Mouse (Mus musculus) c-Kit-positive CD71-positive TER-119-negative erythroid progenitor cells, embryonic 14.5 days (primary cell): ENCODE results near the gene Eif4ebp2.

Source experiments
- DNase-seq: peaks from one replicate; pipeline ENCODE4 v3.0.0-alpha.2; 2013; ENCODE audit warnings: low read depth

Gene Eif4ebp2

DNA sequence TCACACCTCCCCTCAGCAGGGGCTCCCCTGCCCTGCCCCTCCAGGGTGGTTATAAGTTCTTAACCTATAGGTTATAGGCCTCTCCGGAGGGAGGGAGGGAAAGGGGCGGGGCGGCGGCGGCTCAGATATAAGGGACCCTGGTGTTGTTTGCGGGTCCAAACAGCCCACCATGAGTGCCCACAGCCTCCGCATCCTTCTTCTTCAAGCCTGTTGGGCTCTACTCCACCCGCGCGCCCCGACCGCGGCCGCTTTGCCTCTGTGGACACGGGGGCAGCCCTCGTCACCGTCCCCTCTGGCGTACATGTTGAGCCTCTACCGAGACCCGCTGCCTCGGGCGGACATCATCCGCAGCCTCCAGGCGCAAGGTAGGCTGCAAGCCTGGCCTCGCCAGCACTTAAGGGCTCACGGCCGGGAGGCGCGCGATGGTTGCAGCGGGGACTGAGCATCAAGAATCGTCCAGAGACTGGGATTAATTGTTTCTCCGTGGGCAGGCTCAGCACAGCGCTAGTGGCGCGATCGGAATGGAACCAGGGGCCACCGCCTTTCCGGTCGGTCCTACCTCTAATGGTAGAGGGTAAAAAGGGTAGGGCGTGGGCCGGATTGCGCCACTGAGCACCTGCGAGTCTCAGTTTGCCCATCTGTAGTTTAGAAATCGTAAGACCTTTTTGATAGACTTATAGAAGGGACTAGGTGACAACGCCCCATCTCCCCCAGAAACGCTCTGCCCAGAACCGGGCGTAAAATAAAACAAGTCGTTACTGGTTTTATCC, 34.1 kb downstream of the Eif4ebp2 start:
- DNase-seq = no peak

DNA sequence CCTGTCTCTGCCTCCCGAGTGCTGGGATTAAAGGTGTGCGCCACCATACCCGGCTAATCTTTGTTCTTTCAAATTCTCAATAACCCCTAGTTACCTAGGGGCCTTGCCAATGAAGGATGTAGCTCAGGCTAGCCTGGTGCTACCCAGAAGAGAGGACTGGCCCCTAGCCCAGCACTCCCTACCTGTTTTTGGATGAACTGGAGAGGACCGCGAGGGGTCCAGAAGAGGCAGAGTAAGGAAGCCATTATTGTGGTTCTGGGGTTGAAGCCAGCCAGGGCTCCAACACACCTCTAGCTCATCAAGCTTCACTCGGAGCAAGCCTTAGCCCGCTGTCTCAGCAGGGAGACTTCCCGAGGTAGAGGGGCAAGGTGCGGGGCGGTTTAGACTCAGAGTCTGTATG, 34.8 kb downstream of the Eif4ebp2 start, which contains the start of gene Nodal:
Gene Nodal, plus strand, starts transcription at position 301 of the 400 bp plus-strand sequence.
- no peak for DNase-seq

DNA sequence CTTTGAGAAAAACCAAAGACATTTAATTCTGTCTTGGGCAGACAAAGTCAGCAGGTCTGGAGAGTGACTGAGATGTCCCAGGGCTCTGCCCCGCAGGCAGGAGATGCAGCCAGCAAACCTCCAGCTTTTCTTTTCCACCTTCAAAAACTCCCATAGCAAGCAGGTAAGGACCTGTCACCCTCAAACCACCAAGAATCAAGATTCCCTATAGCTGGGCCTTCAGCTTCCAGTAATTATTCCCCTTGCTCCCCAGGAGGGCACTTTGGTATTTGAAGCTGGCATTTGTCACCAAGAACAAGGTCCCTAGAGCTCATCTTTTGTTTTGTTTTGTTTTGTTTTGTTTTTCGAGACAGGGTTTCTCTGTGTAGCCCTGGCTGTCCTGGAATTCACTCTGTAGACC, 35.4 kb downstream of the Eif4ebp2 start:
- no peak for DNase-seq

DNA sequence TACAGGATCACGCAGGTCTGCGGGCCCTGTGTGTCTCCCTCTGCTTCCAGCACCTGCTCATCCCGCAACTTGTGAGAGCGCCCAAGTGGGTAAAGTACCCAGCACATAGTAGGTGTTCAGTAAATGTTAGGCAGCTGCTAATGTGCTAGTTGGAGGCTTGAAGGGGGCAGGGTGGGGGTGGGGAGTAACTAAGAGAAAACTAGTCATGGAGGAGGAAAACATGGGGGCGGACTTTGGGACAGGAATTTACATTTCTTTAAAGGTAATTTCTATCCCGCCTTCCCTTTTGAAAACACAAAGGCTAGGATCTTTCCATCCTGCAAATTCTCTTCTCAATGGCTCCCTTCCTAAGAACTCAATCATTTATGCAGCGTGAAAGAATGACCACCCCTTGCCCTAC, 35.9 kb downstream of the Eif4ebp2 start:
- DNase-seq = no peak

DNA sequence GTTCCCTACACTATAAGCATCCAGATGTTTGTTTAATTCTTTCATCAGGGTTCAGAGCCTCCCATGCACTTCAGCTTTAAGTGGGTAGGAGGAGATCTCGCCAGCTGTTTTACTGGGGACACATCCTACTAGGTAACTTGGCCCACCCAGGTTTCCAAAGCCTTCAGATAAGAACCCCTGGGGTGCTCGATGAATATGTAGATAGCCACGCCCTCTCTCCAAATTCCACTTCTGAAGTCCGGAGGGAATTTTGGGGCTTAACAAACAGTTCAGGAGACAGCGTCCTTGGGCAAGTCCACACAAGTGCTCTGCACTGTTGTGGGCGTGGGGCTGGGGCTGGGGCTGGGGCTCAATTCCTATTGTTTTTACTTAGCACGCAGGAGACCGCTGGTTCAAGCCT, 36.6 kb downstream of the Eif4ebp2 start:
- no peak for DNase-seq

GRCm38 (mm10) chr10:61415240-61415639, 37.2 kb downstream of the Eif4ebp2 start:
- DNase-seq = no peak

DNA sequence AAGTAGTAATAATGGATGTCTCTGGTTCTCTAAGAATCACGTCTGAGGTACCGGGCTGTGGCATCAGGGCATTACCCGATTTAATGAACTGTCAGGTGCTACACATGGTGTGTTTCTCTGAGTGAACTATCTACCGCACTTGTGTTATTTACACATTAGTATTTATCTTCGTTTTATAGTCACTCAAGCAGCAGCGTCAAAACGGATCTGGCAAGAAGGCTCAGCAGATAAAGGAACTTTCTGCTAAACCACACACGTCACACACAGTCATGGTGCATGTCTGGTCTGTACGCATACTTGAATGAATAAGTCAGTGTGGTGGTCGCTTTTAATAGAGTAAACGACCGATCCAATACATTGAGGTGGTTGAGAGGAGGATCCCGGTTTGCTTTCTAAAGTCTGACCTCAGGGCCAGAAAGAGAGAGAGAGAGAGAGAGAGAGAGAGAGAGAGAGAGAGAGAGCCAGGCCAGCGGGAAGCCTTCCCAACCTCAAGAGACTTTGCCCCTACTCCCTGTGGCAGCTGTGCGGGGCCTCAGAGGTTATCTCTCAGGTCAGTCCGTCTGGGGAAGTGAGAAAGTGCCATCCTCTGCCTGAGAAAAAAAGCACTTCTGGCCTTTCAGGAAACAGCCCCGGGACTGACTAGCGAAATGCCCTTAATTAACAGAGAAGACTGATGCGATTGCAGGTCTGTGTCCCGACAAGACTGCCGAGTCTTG, 39.4 kb downstream of the Eif4ebp2 start:
- DNase-seq = peak; percentile 70

- no peak for DNase-seq
These were observed 42.3 kb downstream of the Eif4ebp2 start for GRCm38 (mm10) chr10:61410193-61410592.

GRCm38 (mm10) chr10:61409776-61410175, 42.7 kb downstream of the Eif4ebp2 start:
- no peak for DNase-seq

DNA sequence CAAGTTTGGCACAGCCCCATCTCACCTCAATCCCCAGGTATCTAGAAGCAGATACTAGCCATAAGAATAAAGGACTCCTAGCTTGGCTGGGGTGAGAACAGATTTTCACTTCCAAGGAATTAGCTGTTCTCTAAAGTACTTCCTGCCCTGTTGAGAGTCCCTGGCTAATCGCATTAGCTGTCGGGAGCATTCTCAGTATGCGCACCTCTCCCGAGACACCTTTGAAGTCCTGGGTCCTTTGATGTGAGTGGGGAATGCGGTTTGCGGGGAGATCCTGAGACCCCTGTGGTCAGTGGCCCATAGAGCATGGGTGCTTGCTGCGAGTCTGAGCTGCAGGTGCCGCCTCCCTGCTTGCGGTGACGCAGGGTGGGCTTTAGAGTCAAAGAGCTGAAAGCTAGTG, 46.5 kb downstream of the Eif4ebp2 start:
- DNase-seq = no peak

DNA sequence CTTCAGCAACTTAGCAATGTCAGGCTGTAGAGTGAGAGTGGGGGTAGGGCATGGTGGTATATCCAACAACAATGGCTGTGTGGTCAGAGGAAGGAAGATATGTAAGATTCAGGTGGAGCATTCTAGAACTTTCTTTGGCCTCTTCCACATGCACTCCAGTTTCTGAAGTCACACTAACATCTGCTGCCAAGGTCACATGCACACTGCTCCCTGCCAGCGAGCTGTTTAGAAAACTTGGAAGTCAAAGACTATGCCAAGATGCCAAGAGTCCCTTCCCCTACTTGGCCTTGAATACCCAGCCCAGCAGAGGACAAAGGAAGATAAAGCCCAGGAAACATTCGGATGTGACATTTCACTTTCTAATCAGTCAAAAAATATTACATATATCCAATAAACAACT, 49.5 kb downstream of the Eif4ebp2 start:
- no peak for DNase-seq

DNA sequence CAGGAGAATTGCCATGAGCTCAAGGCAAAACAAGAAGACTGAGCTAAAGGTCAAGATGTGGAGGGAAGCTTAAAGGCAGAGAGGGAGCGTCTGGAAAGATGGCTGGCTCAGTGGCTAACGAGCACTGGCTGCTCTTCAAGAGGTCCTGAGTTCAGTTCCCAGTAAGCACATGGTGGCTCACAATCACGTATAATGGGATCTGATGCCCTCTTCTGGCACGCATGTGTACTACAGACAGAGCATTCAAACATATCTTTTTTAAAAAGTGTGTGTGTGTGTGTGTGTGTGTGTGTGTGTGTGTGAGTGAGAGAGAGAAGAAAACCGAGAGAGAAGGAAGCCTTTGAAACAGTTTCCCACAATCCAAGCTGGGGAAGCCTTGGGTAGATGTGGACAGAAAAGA, 50.0 kb downstream of the Eif4ebp2 start:
- DNase-seq = no peak

DNA sequence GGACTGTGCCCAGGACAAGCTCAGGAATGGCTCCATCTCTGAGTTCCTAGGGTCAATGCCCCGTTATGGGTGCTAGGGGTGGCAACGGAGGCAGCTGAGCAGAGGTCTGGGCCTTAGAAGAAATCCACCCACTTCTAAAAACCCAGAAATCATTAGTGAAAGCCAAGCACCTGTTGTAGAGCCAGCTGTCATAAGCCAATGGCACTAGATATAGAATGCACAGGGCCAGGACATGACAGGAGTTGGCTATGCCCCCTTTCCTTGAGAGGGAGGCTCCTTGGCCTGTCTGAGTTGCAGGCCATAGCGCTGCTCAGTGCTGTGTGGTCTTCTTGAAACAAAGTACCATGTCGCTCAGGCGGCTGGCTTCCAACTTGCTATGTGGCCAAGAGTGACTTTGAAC, 52.1 kb downstream of the Eif4ebp2 start:
- no peak for DNase-seq

GRCm38 (mm10) chr10:61399156-61399734, 53.2 kb downstream of the Eif4ebp2 start:
- peak; percentile 56 for DNase-seq

DNA sequence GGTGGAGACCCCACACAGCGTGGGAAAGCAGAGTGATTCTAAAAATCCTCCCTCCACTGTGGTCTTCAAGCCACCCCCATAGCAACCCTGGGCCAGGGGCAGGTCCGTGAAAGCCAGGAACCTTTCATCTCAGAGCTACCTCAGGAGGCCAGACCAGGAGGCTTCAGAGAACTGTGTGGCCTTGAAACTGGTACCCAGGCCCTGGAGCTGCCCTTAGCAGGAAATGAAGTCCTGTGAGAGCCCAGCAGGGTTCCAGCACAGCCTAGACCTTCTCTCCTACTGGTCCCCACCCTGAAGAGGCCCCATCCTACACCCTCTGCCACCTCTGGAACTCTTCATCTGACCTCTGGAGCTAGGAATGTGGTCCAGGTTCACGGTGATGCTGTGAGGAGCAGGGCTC, 54.3 kb downstream of the Eif4ebp2 start:
- DNase-seq = no peak

DNA sequence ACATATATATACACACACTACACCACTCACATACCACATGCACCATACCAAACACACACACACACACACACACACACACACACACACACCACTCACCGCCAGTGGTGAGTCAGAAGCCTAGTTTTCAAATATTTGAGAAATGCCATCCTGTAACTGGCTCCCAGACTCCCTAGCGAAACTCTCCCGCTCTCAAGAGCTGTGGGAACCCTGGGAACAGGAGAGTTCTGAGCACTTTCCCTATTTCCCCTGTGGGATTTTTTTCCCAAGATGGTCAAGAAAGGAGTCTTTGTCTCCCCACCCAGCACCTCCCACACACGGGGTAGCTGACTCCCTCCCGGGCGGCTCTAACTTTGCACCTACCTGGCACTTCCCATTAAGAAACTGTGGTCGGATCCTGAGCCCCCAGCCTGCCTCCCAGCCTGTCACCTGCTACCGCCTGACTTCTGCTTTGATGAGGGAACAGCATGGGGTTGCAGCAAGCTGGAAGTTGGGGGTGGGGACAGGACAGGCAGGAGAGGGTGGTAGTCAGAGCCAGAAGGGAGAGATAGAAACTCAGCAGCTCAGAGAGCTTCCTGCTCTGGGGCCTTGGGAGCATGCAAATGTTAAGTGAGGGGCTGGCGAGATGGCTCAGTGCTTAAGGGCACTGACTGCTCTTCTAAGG, 57.9 kb downstream of the Eif4ebp2 start:
- no peak for DNase-seq

GRCm38 (mm10) chr10:61392584-61392983, 59.9 kb downstream of the Eif4ebp2 start:
- DNase-seq = no peak

GRCm38 (mm10) chr10:61390148-61390547, 62.3 kb downstream of the Eif4ebp2 start:
- DNase-seq = no peak

GRCm38 (mm10) chr10:61389020-61389419, 63.4 kb downstream of the Eif4ebp2 start:
- DNase-seq = no peak

DNA sequence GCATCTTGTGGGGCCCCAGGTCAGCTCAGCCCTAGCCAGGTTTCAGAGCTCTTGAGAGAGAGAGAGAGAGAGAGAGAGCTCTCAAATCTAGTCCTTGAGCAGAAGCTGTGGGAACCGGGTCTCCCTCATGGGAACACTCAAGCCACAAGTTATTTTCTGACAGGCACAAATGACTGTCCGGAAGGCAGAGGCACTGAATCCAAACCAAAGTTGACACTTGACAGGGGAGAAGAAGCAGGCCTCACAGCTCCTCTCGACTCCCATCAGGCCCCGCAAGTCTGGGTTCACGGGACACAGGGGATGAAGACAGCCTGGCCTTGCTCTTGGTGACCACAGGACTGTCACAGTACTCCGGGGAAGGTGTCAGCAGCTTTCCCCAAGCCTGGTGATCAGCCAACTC, 66.2 kb downstream of the Eif4ebp2 start:
- DNase-seq = no peak

DNA sequence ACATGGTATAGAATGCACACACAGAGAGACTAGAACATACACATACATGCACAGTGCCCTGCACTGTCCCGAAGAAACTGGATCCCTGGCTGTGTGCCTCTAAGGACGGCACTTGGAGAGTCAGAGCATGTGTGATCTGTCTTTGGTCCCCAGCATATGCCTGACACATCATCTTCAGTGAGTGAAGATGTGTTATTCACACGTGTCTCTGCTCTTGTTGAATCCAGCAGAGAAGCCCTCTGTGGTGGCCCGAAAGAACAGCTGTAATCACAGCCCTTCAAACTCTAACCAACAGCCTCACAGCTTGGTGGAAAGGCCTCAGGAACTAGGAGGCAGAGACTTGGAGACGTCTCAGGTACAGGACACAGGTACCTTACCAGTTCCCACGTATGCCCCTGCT, 67.3 kb downstream of the Eif4ebp2 start:
- no peak for DNase-seq

DNA sequence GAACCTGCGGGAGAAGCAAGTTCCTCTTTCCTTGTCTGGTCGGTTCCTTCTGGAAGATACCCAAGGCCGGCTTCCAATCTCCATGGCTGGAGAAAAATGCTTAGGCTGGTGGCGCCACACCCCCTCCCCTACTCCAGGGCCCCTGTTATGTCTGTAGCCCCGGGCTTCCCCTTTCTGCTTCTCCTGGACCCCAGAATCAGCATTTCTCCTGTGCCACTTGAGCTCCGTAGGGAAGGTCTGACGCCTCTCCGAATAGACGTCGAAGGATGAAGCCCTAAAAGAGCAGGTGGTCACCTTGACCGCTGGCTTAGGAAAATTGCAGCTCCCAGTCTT, 68.8 kb downstream of the Eif4ebp2 start:
- no peak for DNase-seq
